Mouse (Mus musculus) MEL (cell line): ENCODE measurements around the gene Ugt1a10.

Source experiments
- BHLHE40 ChIP-seq: IDR thresholded peaks from 2 replicates; pipeline ENCODE4 v1.6.1; 2012; ENCODE audit warnings: low read depth, mild to moderate bottlenecking, inconsistent platforms, low read length, improper control_type of control experiment, borderline replicate concordance
- MAX ChIP-seq: IDR thresholded peaks from 2 replicates; pipeline ENCODE4 v1.6.1; 2011; ENCODE audit warnings: low read length, improper control_type of control experiment
- MYC ChIP-seq: IDR thresholded peaks from 2 replicates; pipeline ENCODE4 v1.6.1; 2011; ENCODE audit warnings: low read depth, mild to moderate bottlenecking, low read length, improper control_type of control experiment, moderate library complexity
- POLR2A ChIP-seq, 2 experiments: IDR thresholded peaks; 2 replicates each; pipeline ENCODE4 v1.6.1; 2011 to 2012; ENCODE audit warnings: low read length in 2 of 2, mild to moderate bottlenecking in 2 of 2, control low read depth in 1 of 2, improper control_type of control experiment in 1 of 2, low read depth in 1 of 2, moderate library complexity in 1 of 2; ENCODE audit not compliant: control insufficient read depth in 1 of 2, insufficient read depth in 1 of 2, poor library complexity in 1 of 2
- UBTF ChIP-seq: IDR thresholded peaks from 2 replicates; pipeline ENCODE4 v1.6.1; 2012; ENCODE audit warnings: low read depth, mild to moderate bottlenecking, inconsistent platforms, low read length, improper control_type of control experiment, moderate library complexity, borderline replicate concordance; ENCODE audit not compliant: insufficient read depth

DNA sequence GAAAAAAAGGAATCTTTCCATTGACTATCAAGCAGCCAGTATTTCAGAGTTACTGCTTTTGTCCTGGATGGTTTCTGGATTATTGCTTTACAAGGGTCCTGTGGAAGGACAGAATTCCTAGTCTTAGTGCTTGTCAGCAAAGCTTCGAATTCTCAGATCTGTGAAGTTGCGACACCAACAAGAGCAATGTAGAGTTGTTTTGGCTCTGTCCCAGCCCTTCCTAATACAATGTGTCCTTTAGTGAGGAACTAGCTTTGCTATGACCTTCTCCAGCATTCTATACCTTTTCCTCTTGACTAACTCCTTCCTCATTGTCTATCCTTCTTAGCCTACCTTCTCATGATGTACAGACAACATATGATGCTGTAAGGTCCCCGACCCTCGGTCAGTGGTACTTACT lies 41.0 kb upstream of the Ugt1a10 start:
- TF ChIP-seq UBTF (no peak), POLR2A (IDR thresholded peaks at IDR 0.05; ENCODE audit: control insufficient read depth in 1 of 2, insufficient read depth in 1 of 2, low read depth in 1 of 2, low read length in 2 of 2, poor library complexity in 1 of 2) (no peak), MYC (no peak), BHLHE40 (no peak), MAX (no peak)
